Mouse (Mus musculus) left cerebral cortex, adult 9 months (tissue): ENCODE data around the gene Fgfr2.

ENCODE experiments used
- DNase-seq, 2 experiments: peaks; one replicate each; pipeline ENCODE4 v3.0.0; 2022; ENCODE audit warnings: low spot score in 2 of 2

Gene Fgfr2

DNA sequence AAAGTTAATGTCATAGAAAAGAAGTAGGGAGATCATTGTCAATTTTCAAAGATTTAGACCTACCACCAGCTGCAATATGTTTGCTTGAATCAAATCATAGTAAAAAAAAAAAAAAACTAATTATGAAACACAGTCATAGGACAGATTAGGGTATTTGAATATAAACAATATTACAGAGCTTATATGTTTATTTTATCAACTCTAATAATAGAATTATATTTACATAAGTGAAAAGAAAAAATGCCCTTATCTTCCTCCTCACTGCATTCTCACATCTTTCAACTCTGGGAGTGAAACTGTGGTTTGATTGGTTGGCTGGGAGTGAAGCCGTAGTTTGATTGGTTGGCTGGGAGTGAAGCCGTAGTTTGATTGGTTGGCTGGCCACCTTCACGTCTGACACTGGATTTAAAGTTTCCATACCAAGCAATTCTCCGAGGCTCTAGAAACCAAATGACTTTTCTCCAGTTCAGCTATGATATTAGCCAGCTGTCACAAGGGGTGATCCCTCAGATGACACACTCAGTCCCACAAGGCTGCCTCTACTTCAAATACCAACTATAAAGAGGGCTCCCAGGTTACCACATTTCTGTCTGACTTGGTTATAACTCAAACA is 941.5 kb downstream of the Fgfr2 start:
- DNase-seq, result no peak

DNA sequence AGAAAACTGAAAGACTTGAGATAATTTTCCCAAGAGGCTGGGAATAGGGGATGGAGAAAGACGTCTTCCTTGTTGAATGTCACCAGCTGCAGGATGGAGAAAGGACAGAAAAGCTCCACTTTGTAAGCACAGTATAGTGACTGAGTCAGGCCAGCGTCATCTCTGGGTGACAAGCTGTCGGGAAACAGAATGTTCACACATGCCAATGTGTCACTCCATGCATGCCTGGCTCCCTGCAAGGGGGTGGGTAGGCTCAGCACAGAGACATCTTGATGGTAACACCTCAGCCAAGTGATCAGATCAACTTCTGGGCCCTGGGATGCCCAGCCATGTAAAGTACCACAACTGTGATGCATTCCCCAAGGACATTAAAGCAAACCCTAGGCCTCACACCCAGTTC is 942.1 kb downstream of the Fgfr2 start:
- DNase-seq, result no peak

DNA sequence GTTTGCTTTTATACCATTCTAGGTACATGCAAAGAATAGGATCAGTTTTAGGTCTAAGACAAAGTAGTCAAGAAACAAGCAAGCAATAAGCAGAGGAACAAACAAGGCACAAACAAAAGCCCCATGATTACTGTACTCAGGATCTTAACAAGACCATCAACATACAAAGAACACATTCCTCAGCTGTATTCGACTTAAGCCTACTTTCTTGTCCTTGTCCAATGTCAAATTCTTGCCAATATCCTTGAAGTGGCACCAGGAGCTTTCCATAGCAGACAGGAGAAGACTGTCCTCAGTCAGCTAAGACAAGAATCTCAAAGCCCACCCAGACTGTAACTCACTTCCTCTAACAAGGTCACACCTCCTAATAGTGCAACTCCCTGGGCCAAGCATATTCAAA is 944.1 kb downstream of the Fgfr2 start:
- DNase-seq, result no peak

DNA sequence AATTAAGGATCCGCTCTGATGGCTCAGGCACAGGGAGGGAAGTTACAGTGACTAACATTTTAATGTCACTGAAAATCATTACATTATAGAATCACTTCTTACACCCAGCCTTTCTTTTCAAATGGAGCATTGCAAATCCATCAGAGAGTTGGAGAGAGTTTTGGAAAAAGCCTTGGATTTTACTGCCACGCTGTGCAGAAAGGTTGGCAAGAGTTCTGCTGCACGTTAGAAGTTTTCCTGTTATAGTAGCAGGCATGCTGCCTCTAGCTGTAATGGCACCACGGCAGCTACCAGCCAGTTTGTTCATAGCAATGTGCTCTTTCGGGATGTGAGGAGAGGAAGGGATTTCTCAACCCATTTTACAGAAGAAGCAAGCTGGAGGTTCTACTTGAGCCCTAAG is 948.4 kb downstream of the Fgfr2 start:
- peak in 1 of 2 experiments; percentile 28 for DNase-seq

DNA sequence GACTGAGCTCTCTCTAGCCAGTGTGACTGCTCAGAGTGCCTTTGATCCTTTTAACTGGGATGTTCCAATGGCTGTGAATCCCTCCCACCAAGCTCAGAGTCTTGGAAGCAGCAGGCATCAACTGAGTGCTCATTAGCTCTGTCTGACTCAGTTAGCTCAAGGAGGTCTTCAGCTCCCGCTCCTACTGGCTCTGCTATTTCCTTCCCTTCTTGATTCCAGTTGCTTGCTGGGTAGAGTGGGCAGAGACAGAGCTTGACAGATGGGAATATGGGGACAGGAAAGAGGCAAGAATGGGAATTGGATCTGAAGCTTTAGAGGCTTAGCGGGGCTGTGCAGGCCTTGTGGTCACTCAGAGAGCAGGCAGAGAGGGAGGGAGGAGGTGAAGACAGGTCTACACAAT is 948.9 kb downstream of the Fgfr2 start:
- DNase-seq, result peak in 1 of 2 experiments; percentile 27

DNA sequence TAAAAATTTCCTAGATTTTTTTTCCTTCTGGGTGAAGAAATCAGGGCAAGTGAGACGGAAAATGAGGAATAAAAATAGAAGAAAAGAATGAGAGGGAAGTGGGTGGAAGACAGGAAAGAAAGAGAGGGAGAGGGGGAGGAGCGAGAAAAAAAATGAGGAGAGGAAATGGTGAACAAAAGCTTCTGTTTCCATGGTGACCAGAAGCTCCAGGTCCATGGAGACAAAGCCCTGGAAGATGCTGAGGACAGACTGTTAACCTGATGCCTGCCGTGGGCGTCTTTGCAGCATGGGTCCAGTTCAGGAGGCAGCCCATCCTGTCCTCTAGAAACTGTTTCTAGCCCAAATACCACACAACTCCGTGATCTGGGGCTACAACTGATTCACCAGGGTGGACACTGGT is 950.9 kb downstream of the Fgfr2 start:
- peak in 1 of 2 experiments; percentile 41 for DNase-seq

DNA sequence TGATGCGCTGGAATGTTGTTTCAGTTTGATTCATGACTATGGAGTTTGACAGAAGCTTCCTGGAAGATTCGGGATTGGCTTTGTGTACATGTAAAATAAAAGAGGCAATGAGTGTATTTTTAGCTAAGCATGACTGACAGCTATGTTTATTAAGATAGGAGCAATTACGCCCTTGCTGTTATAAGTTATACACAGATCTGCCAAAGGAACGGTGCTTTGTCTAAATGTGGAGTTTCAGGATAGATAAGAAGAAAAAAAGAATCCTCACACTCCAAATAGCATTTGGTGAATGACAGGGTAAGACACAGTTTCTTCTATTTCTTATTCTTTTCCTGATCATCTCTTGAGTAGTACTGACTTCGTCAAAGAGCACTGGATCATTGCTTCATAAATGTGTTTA is 951.4 kb downstream of the Fgfr2 start:
- no peak for DNase-seq

DNA sequence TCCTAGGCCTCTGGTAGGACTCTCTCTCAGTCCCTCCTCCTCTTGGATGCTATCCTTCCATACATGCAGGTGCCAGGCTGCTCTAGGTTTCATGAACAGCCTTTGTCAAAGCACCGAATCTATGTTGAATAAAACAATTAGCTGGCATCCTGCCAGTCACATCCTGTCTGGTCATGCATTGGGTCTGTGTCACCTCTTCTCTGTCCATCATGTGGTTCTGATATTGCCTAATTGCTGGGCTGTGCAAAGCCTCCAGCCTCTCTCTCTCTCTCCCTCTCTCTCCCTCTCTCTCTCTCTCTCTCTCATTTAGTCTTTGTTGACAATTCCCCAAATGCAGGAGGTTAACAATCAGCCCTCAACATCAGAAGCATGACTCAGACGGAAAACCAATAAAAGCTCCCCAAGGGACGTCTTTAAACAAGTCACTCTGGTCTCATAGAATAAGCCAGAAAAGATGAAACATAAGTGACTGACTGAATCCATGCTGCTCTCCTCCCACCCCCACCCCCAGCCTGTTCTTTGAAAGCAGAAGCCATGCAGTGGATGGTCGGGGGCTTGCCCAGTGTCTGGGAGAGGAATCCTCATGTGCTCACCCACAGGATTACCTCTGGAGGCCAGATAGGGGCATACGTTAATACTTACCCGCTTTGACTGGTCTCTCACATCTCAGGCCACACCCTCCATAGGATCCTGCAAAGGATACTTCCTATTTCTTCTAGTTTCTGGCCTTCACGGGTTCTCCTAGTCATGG is 953.6 kb downstream of the Fgfr2 start:
- DNase-seq, result no peak

DNA sequence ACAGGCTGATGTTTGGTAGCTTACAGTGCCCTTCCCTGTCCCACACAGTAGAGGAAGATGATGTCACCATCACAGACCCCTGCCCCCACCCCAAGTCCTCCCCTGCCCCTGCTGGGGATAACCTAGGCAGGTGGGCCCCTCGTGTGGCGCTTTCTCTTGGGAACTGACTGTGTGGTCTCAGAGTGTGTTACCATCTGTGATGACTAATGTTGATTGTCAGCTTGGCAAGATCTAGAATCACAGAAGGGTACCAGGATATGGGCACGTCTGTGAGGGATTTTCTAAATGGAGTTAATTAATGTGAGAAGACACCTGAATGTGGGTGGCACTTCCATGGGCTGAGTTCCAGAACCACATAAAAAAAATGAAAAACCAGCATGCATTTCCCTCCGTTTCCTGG is 955.9 kb downstream of the Fgfr2 start:
- no peak for DNase-seq

DNA sequence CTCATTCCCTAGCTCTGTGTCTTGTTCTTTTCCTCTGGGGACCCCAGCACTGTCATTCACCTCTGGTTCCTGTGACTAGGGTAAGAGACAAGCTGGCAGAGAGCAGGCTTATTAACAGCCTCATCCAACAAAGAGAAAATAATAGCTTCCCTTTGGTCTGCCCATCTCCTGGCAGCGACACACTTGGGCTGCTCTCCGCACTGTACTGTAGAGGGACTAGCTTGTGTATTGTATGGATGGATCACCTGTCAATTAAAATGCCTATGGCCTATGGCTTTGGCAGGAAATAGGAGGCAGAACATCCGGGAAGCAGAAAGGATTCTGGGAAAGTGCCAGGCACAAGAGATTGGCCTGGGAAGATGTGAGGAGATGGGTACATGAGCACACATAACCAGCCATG is 960.9 kb downstream of the Fgfr2 start:
- no peak for DNase-seq

DNA sequence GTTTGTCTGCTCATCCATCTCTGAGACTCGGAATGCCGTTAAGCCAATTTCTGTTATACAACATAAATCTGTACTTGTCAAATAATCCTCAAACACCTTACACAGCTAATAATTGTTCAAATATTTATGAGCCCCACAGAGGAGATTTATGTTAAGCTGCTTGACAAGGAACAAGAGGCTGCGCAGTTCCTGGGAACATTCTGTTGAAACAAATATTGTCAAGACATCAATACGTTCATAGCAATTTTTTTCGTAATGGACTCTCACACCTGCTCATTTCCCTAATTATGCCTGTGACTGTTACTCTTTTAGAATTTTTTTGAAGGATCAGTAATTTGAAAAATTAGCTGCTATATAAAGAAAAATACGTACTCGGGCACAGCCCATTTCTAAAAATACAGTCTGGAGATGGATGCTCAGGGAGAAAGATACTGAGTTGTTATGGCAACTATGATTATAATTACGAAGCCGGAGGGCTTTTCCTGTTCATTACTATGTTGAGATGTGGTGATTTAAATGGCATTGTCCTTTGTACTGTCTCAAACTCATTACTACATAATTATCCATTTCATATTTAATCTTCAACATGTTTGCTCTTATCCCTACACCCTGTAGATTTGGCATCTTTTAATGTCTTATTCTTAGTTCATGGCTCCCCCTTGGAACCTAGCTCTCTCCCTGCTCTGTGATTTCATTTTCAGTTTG is 964.7 kb downstream of the Fgfr2 start:
- no peak for DNase-seq

DNA sequence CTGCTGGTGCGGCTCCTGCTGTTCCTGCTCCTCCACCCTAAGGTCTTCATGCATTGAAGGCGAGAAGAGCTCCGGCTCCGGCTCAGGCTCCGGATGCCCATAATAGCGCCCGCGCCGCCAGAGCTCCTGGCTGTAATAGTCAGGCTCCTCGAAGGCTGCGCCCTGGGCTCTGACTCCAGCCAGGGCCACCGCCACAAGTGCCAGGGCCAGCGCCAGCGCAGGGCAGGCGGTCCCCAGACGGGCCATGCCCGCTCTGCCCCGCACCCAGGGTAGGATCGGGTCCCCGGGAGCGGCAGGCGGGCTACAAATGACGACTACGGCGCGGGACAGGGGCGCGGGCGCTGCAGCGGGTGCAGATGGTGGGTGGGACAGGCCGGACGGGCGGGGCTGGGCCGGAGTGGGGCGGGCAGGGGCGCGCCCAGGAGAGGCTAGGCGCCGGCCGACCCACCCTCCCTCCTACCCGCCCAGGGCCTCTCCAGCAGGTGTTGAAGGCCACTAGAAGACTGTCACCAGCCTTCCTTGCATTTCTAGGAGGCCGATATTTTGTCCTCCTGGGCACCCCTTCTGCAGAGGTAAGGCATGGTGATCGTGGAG is 968.7 kb downstream of the Fgfr2 start, which contains the start of gene Cpxm2:
Cpxm2 (minus strand) TSS at position 372 of the 594 bp plus-strand sequence.
- DNase-seq, result no peak

DNA sequence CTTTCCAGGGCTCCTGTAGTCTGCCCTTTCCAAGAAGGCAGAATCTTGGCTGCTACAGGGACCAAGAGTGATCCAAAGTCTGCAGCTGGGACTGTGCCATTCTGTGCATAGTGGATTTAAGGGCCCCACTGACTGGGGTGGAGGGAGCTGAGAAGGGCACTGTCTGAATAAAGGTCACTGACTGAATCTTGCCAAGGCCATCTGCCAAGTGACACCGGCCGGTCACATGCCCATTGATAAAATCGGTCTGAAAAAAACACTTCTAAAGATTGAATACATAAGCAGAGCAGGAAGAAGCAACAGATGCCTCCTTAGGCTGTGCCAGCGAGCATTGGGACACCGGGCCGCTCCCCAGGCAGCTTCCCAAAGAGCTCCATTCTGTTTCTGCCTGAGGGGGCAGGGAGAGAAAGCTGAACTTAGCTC is 969.4 kb downstream of the Fgfr2 start:
- peak in 1 of 2 experiments; percentile 43 for DNase-seq

DNA sequence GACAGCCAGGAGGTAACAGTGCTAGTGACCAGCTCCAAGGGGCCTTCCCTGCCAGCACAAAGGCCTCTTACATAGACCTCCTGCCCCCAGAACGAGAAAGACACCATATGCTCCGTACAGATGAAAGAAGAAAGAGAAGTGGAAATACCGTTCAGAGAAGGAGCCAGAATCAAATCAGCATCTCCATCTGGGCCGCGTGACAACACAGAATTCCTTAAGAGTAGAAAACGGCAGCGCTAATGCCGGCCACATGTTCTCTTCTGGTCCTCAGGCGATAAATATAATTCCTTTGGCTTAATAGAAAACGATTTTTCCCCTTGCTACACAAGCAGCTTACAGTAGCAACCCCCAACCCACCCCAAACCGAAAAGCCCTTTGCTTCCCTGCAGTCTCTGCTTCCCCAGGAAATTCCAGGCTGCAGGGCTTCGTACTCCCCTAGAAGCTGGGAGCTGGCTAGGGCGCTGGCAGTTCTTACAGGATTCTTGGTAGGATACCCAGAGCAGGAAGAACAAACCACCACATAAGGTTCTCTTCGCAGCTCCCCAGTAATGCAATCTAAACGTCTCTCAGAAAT is 977.8 kb downstream of the Fgfr2 start:
- DNase-seq, result no peak

DNA sequence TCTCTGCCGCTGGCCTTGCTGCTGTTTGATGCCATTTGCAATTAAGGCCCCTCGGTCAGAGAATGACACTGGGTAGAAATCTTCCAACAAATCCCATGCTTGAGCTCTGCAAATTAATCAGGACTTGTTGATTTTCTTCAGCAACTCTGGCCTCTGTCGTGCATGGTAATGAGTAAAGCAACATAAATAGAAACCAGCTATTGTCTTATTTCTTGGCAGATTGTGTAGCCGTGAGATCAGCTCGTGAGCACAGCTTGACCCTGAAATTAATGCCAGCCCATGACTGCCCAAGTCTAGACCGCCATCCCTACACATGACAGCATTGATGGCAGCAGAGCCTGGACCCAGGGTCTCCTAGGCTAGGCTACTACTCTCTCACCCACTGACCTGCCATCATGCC is 994.5 kb downstream of the Fgfr2 start:
- DNase-seq, result no peak

DNA sequence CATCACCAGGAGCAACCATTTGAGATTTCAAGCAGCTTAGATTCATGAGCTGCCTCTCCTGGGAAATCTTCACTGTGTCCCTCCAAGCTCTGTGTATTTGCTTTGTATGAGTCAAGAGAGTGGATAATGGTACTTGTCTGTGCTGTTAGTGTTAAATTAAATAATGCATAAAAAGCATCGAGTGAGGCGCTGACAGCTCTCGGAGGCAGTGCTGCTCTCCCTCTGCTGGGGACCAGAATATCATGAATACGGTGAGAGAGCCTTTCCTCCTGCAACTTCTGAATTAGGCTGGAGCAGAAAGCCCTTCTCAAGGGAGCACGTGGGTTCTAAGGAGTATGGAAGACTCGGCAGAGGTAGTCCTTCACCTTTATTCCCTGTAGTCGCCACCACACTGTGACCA is 998.2 kb downstream of the Fgfr2 start:
- no peak for DNase-seq

DNA sequence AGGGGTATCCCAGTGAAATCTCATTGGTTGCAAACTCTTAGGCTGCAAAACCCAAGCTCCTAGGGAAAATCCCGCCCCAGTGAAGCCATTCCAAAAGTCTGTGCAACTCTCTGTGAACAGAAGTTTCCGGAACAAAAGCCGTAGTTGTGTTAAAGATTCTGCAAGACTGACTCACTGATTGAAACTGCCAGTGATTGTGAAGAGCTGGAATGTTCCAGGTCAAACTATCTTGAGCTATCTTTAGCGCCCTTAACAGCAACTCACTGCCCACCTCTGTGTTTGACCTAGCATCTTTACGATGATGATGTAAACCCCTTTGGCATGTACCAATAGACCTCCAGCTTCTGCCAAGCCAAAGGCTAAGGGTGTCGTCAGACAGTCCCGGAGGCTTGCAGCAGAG is 999.9 kb downstream of the Fgfr2 start:
- DNase-seq, result no peak

DNA sequence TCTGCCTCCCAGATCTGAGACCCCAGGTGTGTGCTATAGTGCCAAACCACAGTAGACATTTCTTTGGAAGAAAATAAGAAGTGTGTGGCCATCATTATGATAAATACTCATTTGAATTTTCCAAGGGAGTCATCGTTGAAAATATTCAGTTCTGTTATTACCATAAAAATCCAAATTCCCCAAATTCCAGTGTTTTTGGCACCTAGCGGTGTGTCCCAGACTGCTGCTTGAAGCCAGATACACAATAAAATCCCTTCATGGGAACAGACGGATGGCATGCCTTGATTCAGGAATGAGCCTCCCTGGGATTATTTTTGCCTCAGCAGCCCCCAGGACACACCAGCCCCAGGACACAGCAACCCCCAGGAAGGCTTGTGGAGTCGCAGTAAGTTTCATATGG is 1003.3 kb downstream of the Fgfr2 start:
- no peak for DNase-seq

DNA sequence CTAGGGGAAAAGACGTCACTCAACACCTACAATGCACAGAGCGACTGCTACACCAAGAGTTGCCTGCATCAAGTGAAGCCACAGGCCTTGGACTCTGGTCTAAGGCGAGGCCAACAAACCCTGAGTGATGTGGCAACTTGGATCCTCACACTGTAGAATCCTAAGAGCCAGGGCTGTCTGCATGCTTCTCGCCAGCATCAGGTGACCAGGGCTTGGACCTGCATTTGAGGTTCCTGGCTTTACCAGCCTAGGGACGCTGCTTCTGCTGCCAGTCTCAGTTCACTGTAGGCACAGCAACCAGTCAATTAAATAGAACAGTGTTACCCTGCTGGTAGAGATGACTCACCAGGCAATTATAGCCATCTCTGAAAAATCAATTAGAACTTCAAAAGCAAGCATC is 1011.4 kb downstream of the Fgfr2 start:
- no peak for DNase-seq

DNA sequence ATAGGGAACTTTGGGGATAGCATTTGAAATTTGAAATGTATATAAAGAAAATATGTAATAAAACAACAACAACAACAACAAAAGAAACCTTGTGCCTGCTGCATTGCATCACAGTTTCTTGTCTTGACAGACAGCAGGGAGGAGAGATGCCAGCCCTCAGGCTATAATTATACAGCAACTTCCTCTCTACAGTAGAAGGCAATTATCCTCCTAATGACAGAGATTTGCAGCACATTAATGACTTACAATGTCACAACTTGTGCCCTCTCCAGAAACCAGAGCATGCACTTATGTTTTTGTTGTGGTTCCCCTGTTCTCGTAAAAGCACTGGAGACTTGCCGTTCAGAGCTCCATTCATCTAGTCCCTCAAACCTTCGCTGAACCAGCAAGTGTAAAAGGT is 1012.8 kb downstream of the Fgfr2 start:
- DNase-seq, result no peak

DNA sequence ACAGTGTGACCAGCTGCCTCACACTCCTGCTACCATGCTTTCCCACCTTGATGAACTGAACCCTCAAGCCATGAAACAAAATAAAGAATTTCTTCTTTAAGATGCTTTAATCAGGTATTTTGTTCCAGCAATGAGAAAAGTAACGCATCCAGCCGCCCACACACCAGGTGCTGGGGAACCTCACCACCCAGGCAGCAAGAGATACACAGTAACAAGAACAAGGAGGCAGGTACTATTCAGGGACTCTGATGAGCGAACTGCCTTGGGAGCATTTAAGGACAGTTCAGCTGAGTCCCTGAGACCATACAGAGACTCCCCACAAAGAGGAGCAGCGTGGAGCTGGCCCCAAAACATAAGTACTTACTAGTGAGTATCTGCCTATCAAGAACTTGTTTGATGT is 1016.3 kb downstream of the Fgfr2 start:
- DNase-seq, result peak in 1 of 2 experiments; percentile 62

DNA sequence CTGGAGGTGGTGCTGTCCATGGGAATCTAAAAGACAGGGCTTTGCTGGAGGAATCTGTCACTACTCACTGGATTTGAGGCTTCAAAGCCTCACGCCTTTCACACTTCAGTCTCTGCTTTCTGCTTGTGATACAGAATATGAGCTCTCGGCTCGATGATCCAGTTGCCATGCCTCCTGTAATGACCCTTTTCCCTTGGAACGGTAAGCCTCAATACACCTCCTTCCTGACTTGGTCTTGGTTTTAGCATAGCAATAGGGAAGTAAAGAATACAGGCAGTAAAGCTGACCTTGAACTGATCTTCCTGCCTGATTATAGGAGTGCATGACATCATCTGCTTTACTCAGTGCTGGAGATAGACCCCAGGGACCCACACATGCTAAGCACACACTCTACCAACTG is 1017.8 kb downstream of the Fgfr2 start:
- DNase-seq, result no peak
